ENCODE assay signal across 8 mouse cellular contexts in the genomic region with DNA sequence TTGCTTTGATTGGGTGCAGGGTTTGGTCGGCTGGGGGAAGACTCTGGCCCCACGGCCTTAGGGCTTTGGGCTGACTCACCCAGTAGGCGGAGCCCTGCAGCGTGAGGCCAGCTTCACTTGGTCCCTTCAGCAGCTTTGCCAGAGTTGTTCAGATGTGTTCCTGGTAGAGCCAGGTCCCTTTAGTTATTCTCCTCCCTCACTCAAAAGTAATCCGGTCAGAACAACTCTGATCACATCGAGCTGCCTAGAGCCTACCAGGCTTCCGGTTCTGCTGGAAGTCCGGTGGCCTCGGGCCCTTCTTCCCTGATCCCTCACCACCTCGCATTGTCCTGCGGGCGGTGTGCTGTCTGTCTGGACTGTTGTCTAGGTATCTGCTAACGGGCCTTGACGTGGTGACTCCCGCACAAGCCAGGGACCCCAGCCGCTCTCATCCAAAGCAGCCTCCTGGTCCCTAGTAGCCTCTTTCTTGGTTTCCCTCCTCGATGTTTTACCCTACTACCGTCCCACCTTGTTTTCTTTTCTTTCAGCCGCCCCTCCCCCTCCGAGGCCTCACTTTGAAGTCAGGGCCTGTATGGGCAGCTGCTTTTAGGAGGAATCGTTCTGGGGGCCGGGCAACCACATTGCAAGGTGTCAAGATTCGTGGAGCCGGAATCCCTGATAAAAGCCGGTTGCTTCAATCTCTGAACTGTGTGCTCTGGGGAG. TPM values are rescaled to one million over a fixed set of nuclear protein-coding genes. Genes with fewer than 3 reads are reported as not detected.
DNase-seq lines count a peak whose midpoint lies in the region; ATAC-seq and TF ChIP-seq lines count a peak whose summit lies in the region.

No protein-coding gene starts in this region.

- no peaks in the 10 kb centered on the region for H3K27me3 ChIP-seq in stomach, embryonic 15.5 days (replicated peaks)

- no peak; the same call in 1 of the 2 replicates for TF ChIP-seq CTCF in embryonic fibroblast, embryonic 13.5 days (IDR thresholded peaks at IDR 0.05; ENCODE audit: borderline replicate concordance, insufficient read depth, low read length)

- H3K27ac ChIP-seq in embryonic fibroblast, embryonic 13.5 days (ENCODE audit: insufficient read depth, low read length) = peak overlapping the region; percentile 95
- H3K27ac ChIP-seq in stomach, embryonic 15.5 days = peak overlapping the region; percentile 79

- peak overlapping the region; percentile 35 for H3K4me3 ChIP-seq in embryonic fibroblast, embryonic 13.5 days (ENCODE audit: insufficient read depth, low read length)
- peak overlapping the region; percentile 28 for H3K4me3 ChIP-seq in stomach, embryonic 15.5 days (replicated peaks)

- intact Hi-C loops in heart, postnatal 10 days (cut with DNase I) = loop anchor here (2.0 kb wide), 1 partner anchor 57 kb away; no protein-coding TSS in a partner anchor

- H3K9me3 ChIP-seq in stomach, embryonic 15.5 days = no peaks in the 10 kb centered on the region

- no peak overlapping the region; the same call in 1 of the 2 replicates for H3K9ac ChIP-seq in stomach, embryonic 15.5 days

- 9% methylated on average over 25 of the region's 25 CpGs for WGBS in stomach, embryonic 15.5 days

- ATAC-seq in stomach, embryonic 15.5 days (ENCODE audit: insufficient read depth, low FRiP score, low read depth) = peak; percentile 43

- H3K4me1 ChIP-seq in embryonic fibroblast, embryonic 13.5 days (ENCODE audit: control insufficient read depth, insufficient read depth, low read length) = peaks cover 21% of the 10 kb centered on the region
- H3K4me1 ChIP-seq in stomach, embryonic 15.5 days = peaks cover 32% of the 10 kb centered on the region

- H3K36me3 ChIP-seq in stomach, embryonic 15.5 days = no peaks in the 10 kb centered on the region

- peak; percentile 48 for DNase-seq in urinary bladder, adult 2 months (ENCODE audit: low spot score)
- DNase-seq in urinary bladder, postnatal 10 days (ENCODE audit: low spot score) = no peak
- DNase-seq in heart, postnatal 10 days = peak; percentile 70 to 74
- DNase-seq in kidney, postnatal 25 days = peak; percentile 71 to 84
- peak; percentile 50 for DNase-seq in lung, postnatal 4 days
- DNase-seq in frontal cortex, postnatal 14 days (ENCODE audit: low spot score in 2 of 2) = no peak

- TF ChIP-seq POLR2A in embryonic fibroblast, embryonic 13.5 days (IDR thresholded peaks at IDR 0.05; ENCODE audit: low read depth, low read length) = peak; percentile 74

- H3K4me2 ChIP-seq in stomach, embryonic 15.5 days = peak overlapping the region; percentile 75

RNA-seq across cellular contexts. Expression of a gene that starts 4.5 kb away (rescaled TPM):
- polyA plus RNA-seq in urinary bladder, adult 2 months (2012; rRNA removed) = 79.7 and 98.3 TPM in 2 replicates
- 330 and 348 TPM in 2 replicates for polyA plus RNA-seq in embryonic fibroblast, embryonic 13.5 days (2011; ENCODE audit: insufficient read length, low read depth, missing spikeins)
- 10 to 100 TPM; 83.0 to 85.0 TPM for total RNA-seq in heart, postnatal 10 days (2021)
- polyA plus RNA-seq in stomach, embryonic 15.5 days (2015; fragmentation: Nextera tagmentation; extraction: Ambion mirVana) = 50.2 and 50.8 TPM in 2 replicates

RNA-seq across cellular contexts. Expression of a gene that starts 40.1 kb away (rescaled TPM):
- polyA plus RNA-seq in urinary bladder, adult 2 months (2012; rRNA removed) = 0.04 and 0.09 TPM in 2 replicates
- polyA plus RNA-seq in embryonic fibroblast, embryonic 13.5 days (2011; ENCODE audit: insufficient read length, low read depth, missing spikeins) = not detected in 2 replicates
- total RNA-seq in heart, postnatal 10 days (2021) = under 1 TPM in 1 of 2 experiments, not detected in 1; 0.07 TPM
- polyA plus RNA-seq in stomach, embryonic 15.5 days (2015; fragmentation: Nextera tagmentation; extraction: Ambion mirVana) = 42.0 and 60.9 TPM in 2 replicates

Comparison
In these comparisons a context has a peak if more than half of its experiments do, and no peak if none do; other contexts are left out.
1. DNase-seq: peak in urinary bladder, adult 2 months (single experiment), heart, postnatal 10 days (2 of 2), kidney, postnatal 25 days (2 of 2) and lung, postnatal 4 days (2 of 2); none in urinary bladder, postnatal 10 days (single experiment) and frontal cortex, postnatal 14 days (0 of 2).
2. RNA of a gene that starts 40.1 kb away (polyA plus RNA-seq): 42.0 to 60.9 TPM in stomach, embryonic 15.5 days; not detected in embryonic fibroblast, embryonic 13.5 days and 0.04 to 0.09 TPM in urinary bladder, adult 2 months; every median in the first group is over 10 times any median in the second.